Mouse (Mus musculus) adrenal gland, postnatal 4 days (tissue): ENCODE data around the gene Hdgfl3. TPM values are rescaled to one million over a fixed set of nuclear protein-coding genes. Genes with fewer than 3 reads are reported as not detected.

Experiments used
- DNase-seq, 2 experiments: peaks; one replicate each; pipeline ENCODE4 v3.0.0; 2021 to 2022; ENCODE audit warnings: low spot score in 2 of 2, mixed read lengths in 2 of 2
- total RNA-seq, 2 experiments: library from RNA; stranded (reverse); gene quantifications; 2 replicates each; pipeline ENCODE4 v1.2.3; 2021

Gene Hdgfl3
- total RNA-seq, 2 experiments from 2014 or later: 24.4 to 26.9 TPM

DNA sequence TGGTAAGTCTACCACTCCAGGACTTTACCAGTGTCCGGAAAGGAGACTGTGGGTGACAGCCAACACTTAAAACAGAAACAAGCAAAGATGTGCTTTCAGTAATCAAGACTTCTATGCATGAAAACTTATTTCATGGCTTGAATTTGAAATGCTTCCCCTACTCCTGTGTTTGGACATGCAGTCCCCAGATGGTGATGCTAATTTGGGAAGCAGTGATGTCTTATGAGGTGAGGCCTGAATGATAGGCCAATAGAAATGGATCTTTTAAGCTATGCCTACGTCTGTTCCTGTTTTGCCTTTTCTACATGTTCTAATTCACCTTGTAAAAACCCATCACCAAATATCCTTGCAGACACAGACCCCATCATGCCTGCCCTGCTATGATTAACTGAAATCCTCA lies 29.3 kb downstream of the Hdgfl3 start:
- no peak for DNase-seq

- no peak for DNase-seq
These were observed 30.2 kb downstream of the Hdgfl3 start for GRCm38 (mm10) chr7:81904094-81904493.

DNA sequence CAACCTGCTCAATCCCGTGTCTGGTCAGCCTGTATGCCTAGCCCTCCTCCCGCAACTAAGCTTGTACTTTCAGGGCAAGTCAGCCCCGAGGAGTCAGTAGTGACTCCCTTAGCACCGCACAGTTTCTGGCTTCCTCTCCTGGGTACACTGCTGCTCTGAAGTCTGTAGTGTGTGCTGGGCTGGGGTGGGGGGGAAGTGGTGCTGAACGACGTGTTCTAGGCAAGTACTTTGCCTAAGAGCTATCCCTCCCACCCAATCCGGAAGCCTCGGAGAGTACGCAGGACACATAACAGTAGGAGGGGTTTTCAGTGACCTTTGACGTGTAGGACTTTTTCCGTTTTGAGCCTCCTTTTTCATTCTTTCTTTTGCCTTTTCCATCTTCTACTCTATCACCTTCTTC lies 34.9 kb downstream of the Hdgfl3 start:
- DNase-seq: no peak

- no peak for DNase-seq
These were observed 49.1 kb downstream of the Hdgfl3 start for GRCm38 (mm10) chr7:81885128-81885527.

DNA sequence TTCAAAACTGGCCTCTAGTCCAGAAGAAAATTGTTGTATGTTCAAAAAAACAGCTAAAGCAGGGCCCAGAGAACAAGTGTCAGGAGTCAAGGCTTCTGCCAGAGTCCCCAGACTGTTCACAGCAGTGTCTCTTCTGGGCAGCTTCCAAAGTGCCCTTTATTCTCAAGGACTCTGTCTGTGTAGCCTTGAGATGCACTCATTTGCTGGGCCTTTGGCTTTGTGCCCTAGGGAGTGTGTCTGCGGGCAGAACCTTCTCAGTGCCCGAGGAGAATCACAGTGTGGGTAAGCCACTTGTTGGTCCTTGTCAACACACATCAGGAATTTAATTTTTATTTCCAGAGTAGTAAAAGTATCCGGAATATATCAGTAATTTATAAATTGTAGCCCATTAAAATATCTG lies 52.7 kb downstream of the Hdgfl3 start:
- peak in 1 of 2 experiments; percentile 45 for DNase-seq

GRCm38 (mm10) chr7:81880797-81881196 lies 53.5 kb downstream of the Hdgfl3 start:
- DNase-seq: no peak

- no peak for DNase-seq
These were observed 54.0 kb downstream of the Hdgfl3 start for GRCm38 (mm10) chr7:81880286-81880685.

- DNase-seq: no peak
These were observed 58.9 kb downstream of the Hdgfl3 start for GRCm38 (mm10) chr7:81875372-81875771.

DNA sequence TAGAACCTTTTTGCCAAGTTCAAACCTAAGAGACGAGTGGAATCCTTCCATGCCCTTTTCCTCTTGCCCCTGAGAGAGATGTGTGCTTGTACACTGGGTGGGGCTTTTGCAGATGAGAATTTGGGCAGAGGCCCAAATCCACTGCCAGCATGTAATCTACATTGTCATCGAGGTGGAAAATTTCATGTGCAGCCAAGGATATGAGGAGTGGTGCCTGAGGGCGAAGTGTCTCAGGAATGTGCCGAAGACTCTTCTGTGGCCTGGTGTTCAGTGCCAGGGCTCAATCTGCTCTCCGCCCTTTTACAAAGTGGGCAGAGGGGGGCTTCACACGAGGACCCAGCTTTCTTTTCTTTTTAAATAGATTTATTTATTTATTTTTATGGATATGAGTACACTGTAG lies 59.6 kb downstream of the Hdgfl3 start:
- DNase-seq: no peak

- no peak for DNase-seq
These were observed 60.5 kb downstream of the Hdgfl3 start for GRCm38 (mm10) chr7:81873807-81874206.

GRCm38 (mm10) chr7:81872493-81873013 lies 61.7 kb downstream of the Hdgfl3 start:
- DNase-seq: no peak

DNA sequence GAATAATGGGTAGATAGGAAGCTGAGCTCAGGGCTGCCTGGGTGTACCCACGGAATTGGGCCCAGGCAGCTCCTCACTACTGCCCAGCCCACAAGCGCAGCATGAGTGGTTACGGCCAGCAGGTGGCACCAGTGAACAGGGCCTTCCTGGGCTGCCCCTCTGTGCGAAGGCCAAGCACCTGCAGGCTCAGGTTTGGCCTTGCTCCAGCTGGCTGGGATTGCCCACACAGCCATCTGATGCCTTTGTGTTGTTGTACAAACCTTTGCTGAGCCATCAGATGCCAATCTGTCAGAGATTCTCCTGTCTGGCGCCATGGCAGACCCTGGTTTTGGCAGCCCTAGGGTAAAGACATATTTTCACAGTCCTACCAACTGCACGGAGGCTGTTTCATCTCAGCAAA lies 66.1 kb downstream of the Hdgfl3 start:
- peak in 1 of 2 experiments; percentile 35 for DNase-seq

- DNase-seq: no peak
These were observed 66.9 kb downstream of the Hdgfl3 start for GRCm38 (mm10) chr7:81867231-81867930.

DNA sequence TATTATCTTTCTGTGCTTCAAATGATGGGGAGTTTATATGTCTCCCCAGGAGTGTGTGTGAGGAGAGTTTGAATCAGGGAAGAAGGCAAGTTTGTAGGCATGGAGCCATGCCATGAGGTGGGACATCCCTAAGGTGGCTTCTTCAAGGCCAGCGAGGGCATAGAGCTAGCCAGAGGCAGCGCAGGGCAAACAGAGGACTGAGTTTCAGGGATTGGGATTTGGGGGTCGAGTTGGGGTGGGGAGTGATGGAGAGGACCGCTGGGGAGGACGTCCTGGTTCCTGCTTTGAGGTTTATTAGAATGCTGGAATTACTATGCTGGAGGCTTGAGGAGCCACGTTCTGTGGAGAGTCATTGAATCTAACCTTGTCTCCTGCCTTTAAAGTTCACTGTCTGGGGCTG lies 68.3 kb downstream of the Hdgfl3 start:
- no peak for DNase-seq

DNA sequence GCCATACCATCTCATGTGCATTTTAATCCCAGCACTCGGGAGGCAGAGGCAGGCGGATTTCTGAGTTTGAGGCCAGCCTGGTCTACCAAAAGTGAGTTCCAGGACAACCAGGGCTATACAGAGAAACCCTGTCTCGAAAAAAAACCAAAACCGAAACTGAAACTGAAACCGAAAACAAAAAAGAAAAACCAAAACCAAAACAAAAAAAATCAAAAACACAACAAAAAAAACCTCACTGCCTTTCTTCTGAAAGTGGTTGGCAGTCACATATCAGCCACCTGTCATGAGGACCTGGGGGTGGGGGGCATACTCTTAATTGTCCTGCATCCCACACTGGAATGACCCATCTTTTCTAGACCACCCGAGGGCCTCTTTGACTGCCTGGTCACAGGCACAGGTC lies 69.7 kb downstream of the Hdgfl3 start:
- no peak for DNase-seq

- DNase-seq: no peak
These were observed 71.4 kb downstream of the Hdgfl3 start for GRCm38 (mm10) chr7:81862587-81863583.

DNA sequence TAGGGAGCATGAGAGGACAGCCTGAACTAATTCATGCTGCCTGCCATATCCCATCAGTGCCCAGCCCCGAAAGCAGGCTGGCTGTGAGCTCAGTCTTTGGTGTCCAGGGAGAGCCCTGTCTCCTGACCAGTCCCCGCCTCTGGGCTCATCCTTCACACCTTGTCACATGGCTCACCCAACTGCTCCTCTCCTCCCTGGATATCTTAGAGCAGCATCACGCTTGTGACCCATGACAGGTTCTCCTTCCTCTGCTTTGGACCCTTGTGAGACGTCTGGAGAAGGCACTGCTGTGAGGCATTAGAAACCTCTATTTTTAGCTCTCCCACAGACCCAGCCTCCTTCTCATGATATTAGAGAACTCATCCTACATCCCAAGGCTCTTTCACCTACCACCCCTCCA lies 72.4 kb downstream of the Hdgfl3 start:
- DNase-seq: no peak

GRCm38 (mm10) chr7:81861461-81861860 lies 72.8 kb downstream of the Hdgfl3 start:
- DNase-seq: no peak

DNA sequence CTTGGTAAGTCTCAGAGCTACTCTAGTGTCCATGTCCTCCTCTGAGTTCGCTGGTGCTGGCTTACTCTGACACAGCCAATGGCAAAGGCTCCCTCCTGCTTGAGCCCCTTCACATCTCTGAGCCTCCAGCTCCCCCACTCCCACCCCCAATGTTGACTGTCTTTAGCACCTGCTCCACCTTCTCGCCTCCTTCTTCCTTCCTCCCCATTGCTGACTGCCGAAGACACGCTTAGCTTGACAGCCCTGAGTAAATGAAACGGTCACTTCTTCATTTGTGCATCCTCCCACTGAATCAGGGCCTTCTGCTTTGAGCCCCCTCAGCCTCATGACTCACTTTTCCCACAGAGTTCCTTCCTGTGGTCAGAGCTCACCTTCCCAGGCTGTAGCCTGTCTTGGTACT lies 73.3 kb downstream of the Hdgfl3 start:
- no peak for DNase-seq

DNA sequence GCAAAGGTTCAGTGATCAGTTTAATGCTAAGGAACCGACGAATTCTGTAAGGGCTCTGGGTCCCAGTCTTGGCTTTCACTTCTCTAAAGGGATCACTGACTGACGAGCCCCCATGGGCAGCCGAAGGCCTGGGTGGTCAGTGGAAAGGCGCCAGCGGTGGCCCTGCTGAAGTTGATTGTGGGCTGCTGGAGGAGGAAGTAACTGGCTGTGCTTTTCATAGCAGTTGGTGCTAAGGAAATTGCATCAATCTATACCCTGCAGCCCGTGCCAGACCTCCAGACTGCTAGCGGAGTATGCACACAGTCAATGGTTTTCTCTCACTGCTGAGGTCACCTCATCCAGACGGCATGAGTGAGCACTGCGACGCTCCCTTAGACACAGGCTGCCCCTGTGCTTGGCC lies 74.2 kb downstream of the Hdgfl3 start:
- DNase-seq: no peak

DNA sequence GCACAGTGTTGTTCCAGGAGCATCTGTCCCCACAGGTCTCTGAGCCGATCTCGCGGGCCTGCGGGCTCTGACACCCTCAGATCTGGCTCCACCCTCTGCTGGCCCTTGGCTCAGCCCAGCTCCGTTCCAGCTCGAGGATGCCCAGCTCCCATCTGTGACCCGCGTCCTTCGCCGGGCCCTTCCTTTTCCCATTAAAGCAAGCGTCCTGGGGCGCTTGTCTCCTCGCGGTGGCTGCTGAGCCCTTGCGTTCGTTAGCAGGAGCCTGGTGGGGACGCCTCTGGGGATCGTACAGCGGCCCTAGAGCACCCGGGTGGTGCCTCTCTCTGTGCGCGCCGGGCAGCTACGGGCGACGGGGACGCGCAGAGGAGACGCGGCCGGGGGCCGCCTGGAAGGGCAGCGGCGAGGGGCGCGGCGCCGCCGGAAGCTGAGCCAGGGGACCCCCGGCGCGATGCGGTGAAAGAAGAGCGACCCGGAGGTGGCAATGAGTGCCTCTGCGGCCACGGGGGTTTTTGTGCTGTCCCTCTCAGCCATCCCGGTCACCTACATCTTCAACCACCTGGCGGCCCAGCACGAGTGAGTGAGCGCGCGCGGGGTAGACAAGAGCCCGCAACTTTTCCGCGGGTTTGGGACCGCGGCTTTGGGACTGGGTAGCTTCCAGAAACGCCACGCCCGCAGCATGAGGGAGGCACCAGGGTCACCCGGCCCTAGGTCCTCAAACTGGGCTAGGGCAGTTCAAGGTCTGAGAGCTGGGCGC lies 75.1 kb downstream of the Hdgfl3 start, which contains the start of gene Tm6sf1:
Gene Tm6sf1 (plus strand): TSS at position 34 of the 754 bp plus-strand sequence.
- no peak for DNase-seq
